Mouse (Mus musculus): ENCODE measurements at regions not wholly inside any gene's neighbourhood (a gene's known extent, or its start where the extent isn't known, plus 50 kb on each side); places are given as distances from the start of the nearest gene placed in this dataset.

- no peak for DNase-seq (ENCODE audit: low spot score)
- 85% methylated on average over 3 of the region's 3 CpGs for WGBS
- Histone ChIP-seq H3K4me2 (ENCODE audit: low read depth, low read length) (no peak overlapping the region), H3K27me3 (ENCODE audit: control insufficient read depth, insufficient read depth, low read length) (no peaks in the 10 kb centered on the region), H3K4me1 (ENCODE audit: control insufficient read depth, insufficient read depth) (no peaks in the 10 kb centered on the region), H3K4me3 (ENCODE audit: low read depth, low read length) (no peak overlapping the region), H3K27ac (ENCODE audit: low read depth) (no peak overlapping the region), H3K9ac (replicated peaks; ENCODE audit: low read depth, low read length) (no peak overlapping the region), H3K9me3 (replicated peaks; ENCODE audit: control insufficient read depth, low read length) (no peaks in the 10 kb centered on the region), H3K36me3 (replicated peaks; ENCODE audit: control insufficient read depth, insufficient read depth, low read length) (no peaks in the 10 kb centered on the region)
- ATAC-seq (ENCODE audit: insufficient read depth, low read depth), result no peak
- TF ChIP-seq EP300 (IDR thresholded peaks at IDR 0.05; ENCODE audit: low read depth) (no peak), CTCF (IDR thresholded peaks at IDR 0.05; ENCODE audit: low read depth) (no peak)
These were observed 77.9 kb upstream of the Ccn6 start for GRCm38 (mm10) chr10:39241486-39241885.

GRCm38 (mm10) chr10:39240966-39241365 is 77.4 kb upstream of the Ccn6 start:
- Histone ChIP-seq H3K27me3 (ENCODE audit: control insufficient read depth, insufficient read depth, low read length) (no peaks in the 10 kb centered on the region), H3K36me3 (replicated peaks; ENCODE audit: control insufficient read depth, insufficient read depth, low read length) (no peaks in the 10 kb centered on the region), H3K27ac (ENCODE audit: low read depth) (no peak overlapping the region), H3K4me1 (ENCODE audit: control insufficient read depth, insufficient read depth) (no peaks in the 10 kb centered on the region), H3K9me3 (replicated peaks; ENCODE audit: control insufficient read depth, low read length) (no peaks in the 10 kb centered on the region), H3K4me2 (ENCODE audit: low read depth, low read length) (no peak overlapping the region), H3K4me3 (ENCODE audit: low read depth, low read length) (no peak overlapping the region), H3K9ac (replicated peaks; ENCODE audit: low read depth, low read length) (no peak overlapping the region)
- WGBS, result 88% methylated on average over 7 of the region's 7 CpGs
- ATAC-seq (ENCODE audit: insufficient read depth, low read depth) (no peak), DNase-seq (ENCODE audit: low spot score) (no peak)
- no peak for TF ChIP-seq EP300 (IDR thresholded peaks at IDR 0.05; ENCODE audit: low read depth)
- no peak for TF ChIP-seq CTCF (IDR thresholded peaks at IDR 0.05; ENCODE audit: low read depth)

GRCm38 (mm10) chr10:39240178-39240791 is 76.7 kb upstream of the Ccn6 start:
- H3K27ac ChIP-seq (ENCODE audit: low read depth), result no peak overlapping the region
- ATAC-seq (ENCODE audit: insufficient read depth, low read depth) (no peak; the same call in 1 of the 2 replicates), DNase-seq (ENCODE audit: low spot score) (no peak)
- H3K36me3 ChIP-seq (replicated peaks; ENCODE audit: control insufficient read depth, insufficient read depth, low read length), result no peaks in the 10 kb centered on the region
- no peaks in the 10 kb centered on the region for H3K9me3 ChIP-seq (replicated peaks; ENCODE audit: control insufficient read depth, low read length)
- WGBS, result 48% methylated on average over 11 of the region's 11 CpGs
- no peaks in the 10 kb centered on the region for H3K4me1 ChIP-seq (ENCODE audit: control insufficient read depth, insufficient read depth)
- H3K4me3 ChIP-seq (ENCODE audit: low read depth, low read length), result no peak overlapping the region
- no peak overlapping the region for H3K9ac ChIP-seq (replicated peaks; ENCODE audit: low read depth, low read length)
- TF ChIP-seq EP300 (IDR thresholded peaks at IDR 0.05; ENCODE audit: low read depth), result no peak
- TF ChIP-seq CTCF (IDR thresholded peaks at IDR 0.05; ENCODE audit: low read depth), result no peak
- H3K4me2 ChIP-seq (ENCODE audit: low read depth, low read length), result peak overlapping the region; percentile 40; the same call in 1 of the 2 replicates
- no peaks in the 10 kb centered on the region for H3K27me3 ChIP-seq (ENCODE audit: control insufficient read depth, insufficient read depth, low read length)

- Histone ChIP-seq H3K9me3 (replicated peaks; ENCODE audit: control insufficient read depth, low read length) (no peaks in the 10 kb centered on the region), H3K4me1 (ENCODE audit: control insufficient read depth, insufficient read depth) (no peaks in the 10 kb centered on the region), H3K9ac (replicated peaks; ENCODE audit: low read depth, low read length) (no peak overlapping the region), H3K4me3 (ENCODE audit: low read depth, low read length) (no peak overlapping the region), H3K4me2 (ENCODE audit: low read depth, low read length) (peak overlapping the region; percentile 40; the same call in 1 of the 2 replicates), H3K27me3 (ENCODE audit: control insufficient read depth, insufficient read depth, low read length) (no peaks in the 10 kb centered on the region), H3K27ac (ENCODE audit: low read depth) (no peak overlapping the region), H3K36me3 (replicated peaks; ENCODE audit: control insufficient read depth, insufficient read depth, low read length) (no peaks in the 10 kb centered on the region)
- TF ChIP-seq CTCF (IDR thresholded peaks at IDR 0.05; ENCODE audit: low read depth) (peak; percentile 73), EP300 (IDR thresholded peaks at IDR 0.05; ENCODE audit: low read depth) (no peak)
- DNase-seq (ENCODE audit: low spot score) (peak; percentile 72), ATAC-seq (ENCODE audit: insufficient read depth, low read depth) (peak; percentile 57; the same call in 1 of the 2 replicates)
- WGBS, result 16% methylated on average over 17 of the region's 17 CpGs
These were observed 76.0 kb upstream of the Ccn6 start for GRCm38 (mm10) chr10:39239498-39240177.

GRCm38 (mm10) chr10:39238596-39238995 is 75.0 kb upstream of the Ccn6 start:
- ATAC-seq (ENCODE audit: insufficient read depth, low read depth) (no peak), DNase-seq (ENCODE audit: low spot score) (no peak)
- no peak overlapping the region for H3K27ac ChIP-seq (ENCODE audit: low read depth)
- H3K9me3 ChIP-seq (replicated peaks; ENCODE audit: control insufficient read depth, low read length), result no peaks in the 10 kb centered on the region
- no peaks in the 10 kb centered on the region for H3K36me3 ChIP-seq (replicated peaks; ENCODE audit: control insufficient read depth, insufficient read depth, low read length)
- H3K4me1 ChIP-seq (ENCODE audit: control insufficient read depth, insufficient read depth), result no peaks in the 10 kb centered on the region
- no peak overlapping the region for H3K9ac ChIP-seq (replicated peaks; ENCODE audit: low read depth, low read length)
- no peak overlapping the region for H3K4me3 ChIP-seq (ENCODE audit: low read depth, low read length)
- TF ChIP-seq EP300 (IDR thresholded peaks at IDR 0.05; ENCODE audit: low read depth) (no peak), CTCF (IDR thresholded peaks at IDR 0.05; ENCODE audit: low read depth) (no peak)
- WGBS, result 51% methylated on average over 10 of the region's 10 CpGs
- no peaks in the 10 kb centered on the region for H3K27me3 ChIP-seq (ENCODE audit: control insufficient read depth, insufficient read depth, low read length)
- H3K4me2 ChIP-seq (ENCODE audit: low read depth, low read length), result no peak overlapping the region

Data from heart, postnatal 0 days (tissue).